Mouse (Mus musculus): ENCODE results near the gene Sv2a.

- no peak for TF ChIP-seq CTCF (IDR thresholded peaks at IDR 0.05; ENCODE audit: borderline replicate concordance, insufficient read depth, low read length)
- no peak for TF ChIP-seq POLR2A (IDR thresholded peaks at IDR 0.05; ENCODE audit: low read depth, low read length)
Observed at GRCm38 (mm10) chr3:96235836-96236235, 54.9 kb downstream of the Sv2a start.
